In genomic region chr2:129605816-129606215, GRCm38 (mm10) we compare ENCODE assay signal across 13 mouse cellular contexts.
"Had no signal": no experiment of that assay in that cellular context is flagged by ENCODE, and none has a peak within 500 bp of the region (broad histone marks: within the 10 kb centered on the region; RNA-seq: fewer than 3 reads in every experiment).

No protein-coding gene starts in this region.

- DNase-seq: kidney, adult 11 months; kidney, adult 9 months; kidney, postnatal 36 days; lung, embryonic 14.5 days; lung, postnatal 10 days; lung, postnatal 4 days; thymus, postnatal 4 days had no signal

- H3K27ac ChIP-seq: kidney, postnatal 0 days; limb, embryonic 15.5 days; liver, embryonic 12.5 days; midbrain, embryonic 12.5 days; stomach, postnatal 0 days had no signal

- H3K4me3 ChIP-seq: limb, embryonic 15.5 days; liver, embryonic 12.5 days; megakaryocyte, embryonic 14.5 days; midbrain, embryonic 12.5 days had no signal
